Mouse (Mus musculus): ENCODE measurements around the gene Pcare.
"Not testable (repeated sequence)": the region's sequence is repeated elsewhere in the genome, so short reads cannot be mapped to it uniquely, and the experiment has no call there.

Gene Pcare

GRCm38 (mm10) chr17:71752831-71753230, at the start of gene Pcare:
Gene Pcare (minus strand): TSS chr17:71752894.
- DNase-seq (ENCODE audit: low spot score in 2 of 2), result no peak

DNA sequence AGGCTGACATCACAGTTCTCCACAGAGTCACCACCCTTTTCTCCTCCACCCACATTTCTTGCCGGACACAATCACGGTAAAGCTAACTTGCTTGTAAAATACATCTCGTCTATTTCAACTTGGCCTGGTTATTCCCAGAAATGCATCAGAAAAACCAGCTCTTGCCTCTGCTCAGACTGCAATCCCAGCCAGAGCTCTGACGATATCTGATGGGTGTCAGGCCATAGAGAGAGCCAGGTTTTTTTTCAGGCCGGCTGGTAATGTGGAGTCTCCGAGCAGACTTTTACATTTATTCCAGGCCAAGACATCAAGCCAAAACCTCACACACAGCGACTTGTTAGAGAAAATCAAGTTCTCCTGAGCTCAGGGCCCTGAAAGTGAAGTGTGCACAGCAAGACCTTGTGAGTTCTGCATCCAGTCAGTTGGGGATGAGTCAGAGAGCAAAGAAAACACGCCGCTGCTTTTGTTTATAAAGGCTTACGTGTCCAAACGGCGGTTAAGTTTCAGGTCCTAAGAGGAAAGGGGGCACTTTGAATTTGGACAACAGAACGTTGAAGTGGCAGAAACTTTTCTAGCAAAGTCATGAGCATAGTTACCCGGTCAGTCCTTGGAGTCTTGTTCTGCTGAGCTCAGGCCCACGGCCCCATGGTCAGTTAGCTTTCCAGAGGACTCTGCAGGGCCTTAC, 43.0 kb upstream of the Pcare start:
- no peak for DNase-seq (ENCODE audit: low spot score in 2 of 2)

GRCm38 (mm10) chr17:71791622-71792021, 38.9 kb upstream of the Pcare start:
- no peak for DNase-seq (ENCODE audit: low spot score in 2 of 2)

- DNase-seq (ENCODE audit: low spot score in 2 of 2), result no peak
These were observed 38.4 kb upstream of the Pcare start for GRCm38 (mm10) chr17:71791109-71791508.

DNA sequence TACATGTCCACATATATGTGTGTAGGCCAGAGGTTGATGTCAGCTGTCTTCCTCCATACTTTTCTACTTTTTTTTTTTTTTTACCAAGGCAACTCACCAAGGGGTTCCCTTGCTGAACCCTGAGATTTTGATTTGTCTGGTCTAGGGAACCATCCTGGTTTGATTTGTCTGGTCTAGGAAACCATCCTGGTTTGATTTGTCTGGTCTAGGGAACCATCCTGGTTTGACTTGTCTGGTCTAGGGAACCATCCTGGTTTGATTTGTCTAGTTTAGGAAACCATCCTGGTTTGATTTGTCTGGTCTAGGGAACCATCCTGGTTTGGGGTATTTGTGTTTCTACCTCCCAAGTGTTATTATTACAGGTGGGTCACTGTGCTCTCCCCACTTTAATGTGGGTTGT, 33.8 kb upstream of the Pcare start:
- no peak for DNase-seq (ENCODE audit: low spot score in 2 of 2)

DNA sequence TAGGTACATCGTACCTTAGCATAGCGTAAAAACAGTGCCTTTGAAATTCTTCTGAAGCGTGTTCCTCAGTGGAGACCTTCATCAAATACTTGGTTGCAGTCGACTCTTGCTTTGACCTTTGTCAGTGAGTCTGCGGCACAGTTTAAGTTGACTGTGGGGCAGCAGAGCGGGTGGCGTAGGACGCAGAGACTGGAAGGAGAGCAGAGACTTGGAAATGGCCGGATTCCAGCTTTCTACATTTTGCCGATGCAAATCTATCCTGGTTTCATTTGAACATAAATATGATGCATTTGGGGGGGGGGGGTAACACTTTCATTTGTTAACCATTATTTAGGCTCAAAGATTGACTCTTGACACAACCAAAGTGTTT, 30.7 kb upstream of the Pcare start:
- DNase-seq (ENCODE audit: low spot score in 2 of 2), result peak in 1 of 2 experiments; percentile 12

DNA sequence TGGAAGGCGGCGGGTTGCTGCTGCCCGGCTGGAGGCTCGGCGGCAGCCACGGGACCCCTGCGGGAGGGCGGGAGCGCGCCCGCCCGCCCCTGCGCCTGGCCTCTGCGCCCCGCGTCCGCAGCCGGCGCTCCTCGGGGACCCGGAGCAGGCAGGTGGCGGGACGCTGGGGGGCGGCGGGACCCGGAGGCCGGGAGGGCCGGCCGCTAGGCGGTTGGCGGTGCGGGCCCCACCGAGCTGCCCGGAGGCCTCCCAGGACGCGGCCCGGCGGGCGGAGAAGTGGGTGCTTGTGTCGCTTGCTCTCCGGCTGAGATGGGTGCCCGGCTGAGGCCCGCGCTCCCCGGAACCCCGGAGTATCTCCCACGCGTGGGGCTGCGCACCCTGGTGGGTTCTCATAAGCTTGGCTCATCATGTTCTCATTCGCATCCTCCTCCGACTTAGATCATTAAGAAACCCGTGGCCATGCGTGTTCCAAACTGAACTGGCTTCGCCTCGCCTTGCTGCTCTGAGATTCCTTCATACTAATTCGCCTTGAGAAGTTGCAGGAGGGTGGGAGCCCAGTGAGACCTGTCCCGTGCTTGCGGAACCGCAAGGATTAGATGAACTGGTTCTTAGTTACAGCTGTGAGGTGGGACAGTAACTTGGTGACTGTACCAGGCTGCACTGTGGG, 30.1 kb upstream of the Pcare start:
- peak in 1 of 2 experiments; percentile 29 for DNase-seq (ENCODE audit: low spot score in 2 of 2)

DNA sequence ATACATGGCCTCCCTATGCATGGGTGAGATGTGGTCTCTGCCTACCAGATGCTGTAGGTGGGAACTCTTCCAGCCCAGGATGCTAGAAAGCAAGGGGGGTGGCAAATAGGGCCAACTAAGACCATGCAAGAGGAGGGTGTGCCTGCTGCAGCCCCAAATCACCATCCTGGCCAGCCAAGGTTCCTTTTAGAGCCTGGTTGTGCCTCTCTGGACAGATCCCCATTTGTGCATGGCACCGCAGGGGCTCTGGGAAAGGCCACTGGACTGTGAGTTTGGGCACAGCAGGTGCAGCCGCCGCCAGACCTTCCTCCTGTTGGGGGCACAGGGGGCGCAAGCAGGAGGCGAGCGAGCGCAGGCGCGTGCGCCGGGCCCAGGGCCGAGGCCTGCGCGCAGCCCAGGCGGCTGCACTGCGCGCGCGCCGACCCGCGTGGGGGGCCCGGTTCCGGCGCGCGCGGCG, 29.6 kb upstream of the Pcare start:
- DNase-seq (ENCODE audit: low spot score in 2 of 2), result peak in 1 of 2 experiments; percentile 45

DNA sequence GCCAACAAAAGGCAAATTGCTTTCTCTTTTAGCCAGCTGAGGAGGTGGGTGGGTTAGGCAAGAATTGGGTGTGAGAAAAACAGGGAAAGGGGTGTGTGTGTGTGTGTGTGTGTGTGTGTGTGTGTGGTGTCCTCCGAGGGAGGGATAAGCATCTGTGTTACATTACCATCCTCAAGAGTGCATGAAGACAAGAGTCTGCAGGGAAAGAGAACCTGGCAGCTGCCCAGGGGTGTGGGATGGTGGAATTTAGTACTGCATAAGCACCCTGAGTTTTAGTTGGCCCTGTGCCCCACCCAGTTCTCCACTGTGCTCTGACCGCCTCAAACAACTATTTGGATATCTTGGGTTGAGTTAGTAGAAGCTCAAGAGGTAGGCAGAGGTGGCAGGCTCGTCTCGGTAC, 28.3 kb upstream of the Pcare start:
- no peak for DNase-seq (ENCODE audit: low spot score in 2 of 2)

GRCm38 (mm10) chr17:71780490-71780889, 27.8 kb upstream of the Pcare start:
- no peak for DNase-seq (ENCODE audit: low spot score in 2 of 2)

GRCm38 (mm10) chr17:71778696-71779095, 26.0 kb upstream of the Pcare start:
- DNase-seq (ENCODE audit: low spot score in 2 of 2), result no peak

DNA sequence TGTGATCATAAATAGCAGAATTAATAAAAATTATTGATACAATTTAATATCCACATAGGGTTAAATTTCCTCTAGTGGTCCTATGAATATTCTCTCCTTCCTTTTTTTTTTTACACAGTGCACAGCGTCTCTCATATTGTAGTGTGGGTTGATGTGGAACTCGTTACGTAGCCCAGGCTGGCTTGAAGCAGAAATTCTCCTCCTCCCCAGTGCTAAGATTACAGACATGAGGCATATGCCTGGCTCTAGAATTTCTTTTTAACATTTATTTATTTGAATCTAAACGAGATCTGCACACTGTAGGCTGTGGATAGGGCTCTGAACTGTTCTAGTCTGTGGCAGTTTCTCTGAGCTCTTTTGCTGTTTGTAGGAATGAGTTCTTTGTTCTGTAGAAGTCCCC, 22.6 kb upstream of the Pcare start:
- no peak for DNase-seq (ENCODE audit: low spot score in 2 of 2)

GRCm38 (mm10) chr17:71774173-71774572, 21.5 kb upstream of the Pcare start:
- no peak for DNase-seq (ENCODE audit: low spot score in 2 of 2)

DNA sequence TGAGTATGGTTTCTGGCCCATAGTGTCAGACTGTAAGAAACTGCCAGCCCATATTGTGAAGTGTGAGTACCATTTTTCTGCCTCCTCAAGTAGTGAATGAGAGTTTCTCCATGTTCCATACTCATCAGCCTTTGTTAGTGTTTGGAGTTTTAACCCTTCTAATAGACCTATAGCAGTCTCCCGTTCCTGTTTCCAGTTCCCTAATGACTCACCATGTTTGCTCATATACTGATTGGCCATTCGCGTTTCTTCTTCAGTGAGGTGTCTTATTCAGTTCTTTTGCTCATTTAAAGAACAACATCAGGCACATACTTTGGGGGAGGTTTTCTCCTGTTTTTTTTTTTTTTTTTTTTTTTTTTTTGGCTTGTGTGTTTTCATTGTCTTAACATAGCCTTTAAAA, 18.0 kb upstream of the Pcare start:
- DNase-seq (ENCODE audit: low spot score in 2 of 2), result no peak

GRCm38 (mm10) chr17:71769564-71769963, 16.9 kb upstream of the Pcare start:
- no peak for DNase-seq (ENCODE audit: low spot score in 2 of 2)

- not testable (repeated sequence) for DNase-seq (ENCODE audit: low spot score in 2 of 2)
These were observed 15.5 kb upstream of the Pcare start, which contains the start of gene Clip4 for GRCm38 (mm10) chr17:71768173-71768572. Gene Clip4 (plus strand): TSS chr17:71768473.

DNA sequence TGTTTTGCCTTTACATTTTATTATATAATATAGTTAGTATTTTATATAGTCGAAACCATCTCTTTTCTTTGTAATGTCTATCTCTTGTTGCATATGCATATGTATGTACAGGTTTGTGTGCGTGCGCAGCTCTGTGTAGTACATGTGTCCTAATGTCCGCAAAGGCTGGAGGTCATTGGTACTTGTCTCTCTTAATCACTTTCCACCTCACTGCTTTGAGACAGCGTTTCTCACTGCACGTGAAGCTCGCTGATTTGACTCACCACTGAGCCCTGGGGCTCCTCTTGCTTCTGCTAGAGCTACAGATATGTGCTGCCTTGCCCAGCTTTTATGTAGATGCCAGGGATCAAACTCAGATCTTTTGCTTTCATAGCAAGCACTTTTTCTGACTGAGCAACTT, 7.8 kb upstream of the Pcare start:
- no peak for DNase-seq (ENCODE audit: low spot score in 2 of 2)

DNA sequence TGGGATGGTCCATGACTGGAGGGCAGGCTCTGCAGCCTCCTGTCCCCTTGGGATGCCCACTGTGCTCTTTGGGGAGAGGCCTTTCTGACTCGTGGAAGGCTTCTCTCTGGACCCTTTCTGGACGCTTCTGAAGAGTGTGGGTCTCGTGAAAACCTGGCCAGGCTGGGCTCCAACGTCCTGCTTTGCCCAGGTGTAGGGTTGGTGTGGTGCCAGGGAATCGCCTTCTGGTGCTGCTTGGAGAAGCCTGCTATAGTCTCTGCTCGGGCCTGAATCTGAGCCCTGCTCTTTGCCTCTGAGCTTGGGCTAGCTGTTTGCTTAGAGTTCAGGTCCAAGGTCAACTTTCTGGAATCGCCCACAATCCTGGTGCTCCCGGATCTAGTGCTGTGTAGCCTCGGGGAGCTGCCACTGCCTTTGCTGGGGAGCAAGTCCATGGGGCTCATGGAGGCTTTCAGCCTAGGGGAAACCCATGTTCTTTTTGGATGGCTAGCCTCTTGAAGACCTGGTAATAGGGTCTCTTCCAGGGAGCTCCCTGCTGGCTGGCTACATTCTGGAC, 3.0 kb downstream of the Pcare start:
- no peak for DNase-seq (ENCODE audit: low spot score in 2 of 2)

DNA sequence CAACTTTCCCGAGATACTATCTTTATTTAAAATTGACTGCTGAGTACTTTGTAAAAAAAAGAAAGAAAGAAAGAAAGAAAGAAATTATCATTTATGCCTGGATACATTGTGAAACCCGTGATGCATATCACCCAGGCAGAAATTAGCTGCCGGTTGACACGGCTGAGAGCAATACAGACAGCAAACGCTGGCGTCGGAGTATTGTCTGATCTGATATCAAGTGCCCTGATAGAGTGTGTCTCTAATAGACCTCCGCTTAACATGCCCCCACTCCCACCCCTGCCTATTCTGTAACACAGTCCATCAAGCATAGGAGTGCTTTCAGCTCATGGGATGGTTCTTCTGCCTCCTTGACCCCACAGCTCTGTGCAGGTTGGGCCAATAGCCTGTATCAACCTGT, 5.1 kb downstream of the Pcare start:
- no peak for DNase-seq (ENCODE audit: low spot score in 2 of 2)

GRCm38 (mm10) chr17:71746114-71746513, 6.6 kb downstream of the Pcare start:
- DNase-seq (ENCODE audit: low spot score in 2 of 2), result peak in 1 of 2 experiments; percentile 21

- DNase-seq (ENCODE audit: low spot score in 2 of 2), result no peak
These were observed 9.8 kb downstream of the Pcare start for GRCm38 (mm10) chr17:71742935-71743334.

GRCm38 (mm10) chr17:71742156-71742555, 10.5 kb downstream of the Pcare start:
- DNase-seq (ENCODE audit: low spot score in 2 of 2), result no peak

GRCm38 (mm10) chr17:71736442-71736841, 16.3 kb downstream of the Pcare start:
- DNase-seq (ENCODE audit: low spot score in 2 of 2), result no peak

Measured in cerebellum, postnatal 4 days (tissue).